ENCODE assay signal across 9 mouse cellular contexts in the genomic region with DNA sequence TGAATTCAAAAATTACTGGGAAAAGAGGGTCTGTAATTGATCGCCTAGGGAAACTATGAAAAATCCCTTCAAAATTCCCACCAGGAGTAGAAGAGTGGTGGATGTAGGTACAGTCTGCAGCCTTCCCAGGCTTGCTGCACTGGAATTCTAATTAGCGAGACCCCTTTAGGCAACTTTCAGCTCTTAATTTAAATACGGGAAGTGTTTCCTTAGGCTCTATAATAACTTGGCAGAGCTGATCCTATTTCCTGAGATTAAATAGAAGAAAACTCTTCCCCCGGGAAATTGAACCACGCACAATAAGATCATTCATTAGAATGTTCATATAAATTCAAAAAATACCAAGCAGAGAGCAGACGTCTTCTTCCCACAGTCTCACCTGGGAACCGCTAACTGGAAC.
"Had no signal": no experiment of that assay in that cellular context is flagged by ENCODE, and none has a peak within 500 bp of the region (broad histone marks: within the 10 kb centered on the region; RNA-seq: fewer than 3 reads in every experiment).

No protein-coding gene starts in this region.

- H3K27me3 ChIP-seq: neural tube, embryonic 12.5 days had no signal

- H3K27ac ChIP-seq: layer of hippocampus, adult 2 months; liver, embryonic 14.5 days; neural tube, embryonic 12.5 days; stomach, postnatal 0 days had no signal

- H3K4me1 ChIP-seq: neural tube, embryonic 12.5 days had no signal

- H3K4me3 ChIP-seq: layer of hippocampus, adult 2 months; neural tube, embryonic 12.5 days had no signal

- H3K9ac ChIP-seq: liver, embryonic 14.5 days; neural tube, embryonic 12.5 days had no signal

- H3K9me3 ChIP-seq: neural tube, embryonic 12.5 days had no signal

- H3K4me2 ChIP-seq: neural tube, embryonic 12.5 days had no signal

- DNase-seq: kidney, adult 11 months; kidney, postnatal 10 days; kidney, postnatal 4 days; lung, adult 18-20 months; thymus, postnatal 4 days had no signal

- H3K36me3 ChIP-seq: neural tube, embryonic 12.5 days had no signal
